Mouse (Mus musculus) inflammation-experienced regulatory T-cells, adult 6 months (primary cell): ENCODE measurements at regions not wholly inside any gene's neighbourhood (a gene's known extent, or its start where the extent isn't known, plus 50 kb on each side); places are given as distances from the start of the nearest gene placed in this dataset.
A peak's percentile ranks its signal among the peaks of the same experiment; 100 is the strongest.
"Not testable (repeated sequence)": the region's sequence is repeated elsewhere in the genome, so short reads cannot be mapped to it uniquely, and the experiment has no call there.

ENCODE experiments used
- ATAC-seq: one replicate; pipeline ENCODE4 v1.8.0; 2017

- ATAC-seq: peak; percentile 85
Observed at GRCm38 (mm10) chr12:114012860-114013259, 469.2 kb downstream of the Adam6a start.

GRCm38 (mm10) chr12:114037011-114037410 lies 493.3 kb downstream of the Adam6a start:
- ATAC-seq: not testable (repeated sequence)

- ATAC-seq: peak; percentile 64
Observed at GRCm38 (mm10) chr12:114047991-114048390, 504.3 kb downstream of the Adam6a start.

- no peak for ATAC-seq
Observed at GRCm38 (mm10) chr12:114053341-114053740, 509.6 kb downstream of the Adam6a start.

- ATAC-seq: peak; percentile 96
Observed at GRCm38 (mm10) chr12:114059615-114060014, 515.9 kb downstream of the Adam6a start.

- ATAC-seq: no peak
Observed at GRCm38 (mm10) chr12:114067166-114067565, 523.5 kb downstream of the Adam6a start.

GRCm38 (mm10) chr12:114108731-114109130 lies 565.0 kb downstream of the Adam6a start:
- ATAC-seq: not testable (repeated sequence)

- no peak for ATAC-seq
Observed at GRCm38 (mm10) chr12:114134897-114135296, 591.2 kb downstream of the Adam6a start.

- no peak for ATAC-seq
Observed at GRCm38 (mm10) chr12:114148779-114149178, 605.1 kb downstream of the Adam6a start.

- no peak for ATAC-seq
Observed at GRCm38 (mm10) chr12:114172305-114172704, 628.6 kb downstream of the Adam6a start.

GRCm38 (mm10) chr12:114199521-114199920 lies 655.8 kb downstream of the Adam6a start:
- no peak for ATAC-seq

GRCm38 (mm10) chr12:114222541-114222940 lies 678.8 kb downstream of the Adam6a start:
- ATAC-seq: no peak
